Mouse (Mus musculus) monocyte, adult 2 months (primary cell): ENCODE measurements around the gene Kbtbd2.

Experiments
- DNase-seq, 2 experiments: peaks; one replicate each; pipeline ENCODE4 v3.0.0; 2022; ENCODE audit warnings: low spot score in 2 of 2, low read depth in 1 of 2

Gene Kbtbd2

DNA sequence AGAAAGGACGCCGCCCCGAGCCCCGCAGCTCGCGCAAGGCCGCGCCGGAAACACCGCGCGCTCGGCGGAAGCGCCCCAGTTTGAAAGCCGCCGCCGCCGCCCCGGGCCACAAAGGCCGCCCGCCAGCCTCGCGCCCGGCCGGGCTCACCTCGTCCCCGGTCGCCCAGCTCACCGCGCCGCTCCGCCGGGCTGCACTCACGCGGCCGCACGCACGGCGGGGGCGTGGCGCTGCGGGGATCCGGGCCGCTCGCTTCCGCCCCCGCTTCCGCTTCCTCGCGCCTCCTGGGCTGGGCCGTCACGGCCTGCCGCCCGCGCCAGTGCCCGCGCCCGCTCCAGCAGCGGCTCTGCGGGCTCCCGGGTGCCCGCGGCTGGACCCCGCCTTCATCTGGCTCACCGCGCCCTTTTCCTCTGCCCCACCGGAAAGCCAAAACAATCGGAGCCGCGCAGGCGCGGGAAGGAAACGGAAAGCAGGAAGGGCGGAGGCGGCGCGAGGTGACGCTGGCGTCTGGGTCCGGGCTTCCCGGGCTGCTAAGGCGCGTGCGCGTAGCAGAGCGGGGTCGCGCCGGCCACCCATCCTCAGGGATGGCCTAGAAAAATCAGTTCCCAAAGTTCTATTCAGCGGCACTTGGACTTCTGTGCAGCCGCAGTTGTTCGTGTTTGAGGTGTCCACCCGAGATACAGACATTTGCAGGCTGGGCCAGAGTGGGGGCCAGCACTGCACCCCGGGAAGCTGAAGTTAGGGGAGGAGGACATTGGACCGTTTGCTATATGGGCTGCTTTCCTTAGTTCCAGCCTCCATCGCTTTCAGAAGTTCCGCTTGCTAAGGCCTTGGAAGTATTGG lies at the start of gene Kbtbd2:
TSS of gene Kbtbd2 (minus strand) at position 503 of the 841 bp plus-strand sequence.
- peak; percentile 81 to 88 for DNase-seq

DNA sequence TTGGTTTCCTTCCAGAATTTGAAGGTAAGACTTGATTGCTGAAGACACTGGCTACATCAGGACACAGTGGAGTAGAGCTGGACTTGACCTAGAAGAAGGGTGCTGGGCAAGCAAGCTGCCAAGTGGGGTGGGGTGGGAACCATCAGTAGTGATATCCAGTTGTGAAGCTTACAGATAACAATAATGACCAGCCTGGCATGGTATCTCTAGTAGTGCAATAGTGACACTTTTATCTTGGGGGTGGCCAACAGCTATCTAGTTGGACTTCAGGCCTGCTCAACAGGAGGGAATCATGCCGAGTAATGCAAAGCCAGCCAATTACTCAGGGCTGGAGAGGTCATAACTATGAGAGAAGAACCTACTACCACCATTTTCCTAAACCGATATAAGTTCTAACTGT lies 46.8 kb upstream of the Kbtbd2 start:
- no peak for DNase-seq

DNA sequence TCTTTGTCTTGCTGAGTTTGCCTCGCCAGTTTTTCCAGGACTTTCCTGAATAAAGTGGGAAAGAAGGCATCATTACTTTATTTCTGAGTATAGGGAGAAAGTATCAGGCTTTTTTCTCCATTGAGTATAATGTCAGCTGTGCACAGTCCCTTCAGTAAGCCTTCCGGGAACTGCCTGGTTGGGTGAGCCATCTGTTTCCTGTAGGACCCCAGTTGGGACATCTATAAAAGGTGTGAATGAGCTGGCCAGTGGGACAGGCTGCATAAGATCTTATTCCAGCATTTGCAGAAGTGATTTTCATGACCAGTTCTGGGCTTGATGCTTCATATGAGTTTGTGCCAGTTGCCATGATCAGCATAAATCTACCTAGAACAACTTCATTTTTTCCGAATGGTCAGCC lies 45.6 kb upstream of the Kbtbd2 start:
- DNase-seq = no peak

DNA sequence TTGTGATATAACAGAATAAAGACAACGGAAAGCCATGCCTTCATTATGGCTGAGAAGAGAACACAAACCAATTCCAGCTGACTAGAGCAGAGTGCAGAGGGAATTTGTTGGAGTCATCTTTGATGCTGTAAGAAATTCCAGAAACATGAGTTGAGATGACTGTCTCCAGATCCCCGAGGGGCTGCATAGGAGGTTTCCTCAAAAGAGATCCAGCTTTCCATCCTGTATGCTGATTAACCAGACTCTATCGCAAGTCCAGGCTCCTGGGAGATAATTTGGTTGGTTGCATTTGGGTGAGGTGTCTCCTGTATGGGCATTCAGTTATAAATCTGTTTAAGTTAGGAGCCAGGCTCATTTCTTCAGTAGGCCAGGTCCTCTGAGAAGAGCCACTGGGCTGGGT lies 40.0 kb upstream of the Kbtbd2 start:
- DNase-seq = no peak

DNA sequence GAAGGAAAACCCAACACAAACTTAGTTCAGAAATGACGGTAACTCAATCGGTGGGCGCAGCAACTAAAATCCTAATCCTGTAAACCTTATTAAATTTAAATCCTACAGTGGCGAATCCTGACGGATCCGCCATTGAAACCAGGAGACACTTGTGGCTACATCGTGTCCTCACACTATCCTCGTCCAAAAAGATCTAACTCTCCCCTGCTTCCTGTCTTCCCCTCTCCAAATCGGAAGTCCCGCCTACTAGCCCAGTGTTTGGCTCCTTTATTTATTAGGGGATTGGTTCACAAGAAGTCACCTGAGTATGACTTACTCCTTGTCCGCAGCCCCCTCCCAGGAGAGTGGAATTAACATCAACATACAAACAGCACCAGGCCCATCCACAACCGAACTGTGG lies 39.6 kb upstream of the Kbtbd2 start:
- DNase-seq = no peak

DNA sequence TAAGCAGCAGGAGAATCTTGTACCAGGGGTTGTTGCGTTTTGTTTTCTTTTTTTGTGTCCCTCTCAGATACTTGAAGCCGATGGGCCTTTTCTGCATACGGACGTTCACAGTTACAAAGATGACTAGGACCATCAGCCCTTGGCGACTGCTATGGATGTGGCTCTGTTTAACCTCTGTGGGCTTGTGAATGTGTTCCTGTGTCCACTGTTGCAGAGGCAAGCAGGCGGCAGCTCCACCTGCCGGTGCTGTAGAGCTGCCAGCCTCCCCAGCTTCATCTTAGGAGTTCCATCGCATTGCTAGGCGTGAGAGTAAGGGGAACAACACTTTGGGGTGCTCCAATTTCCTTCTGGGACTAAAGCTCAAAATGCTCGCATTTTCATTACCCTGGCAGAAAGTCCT lies 37.9 kb upstream of the Kbtbd2 start:
- no peak for DNase-seq

DNA sequence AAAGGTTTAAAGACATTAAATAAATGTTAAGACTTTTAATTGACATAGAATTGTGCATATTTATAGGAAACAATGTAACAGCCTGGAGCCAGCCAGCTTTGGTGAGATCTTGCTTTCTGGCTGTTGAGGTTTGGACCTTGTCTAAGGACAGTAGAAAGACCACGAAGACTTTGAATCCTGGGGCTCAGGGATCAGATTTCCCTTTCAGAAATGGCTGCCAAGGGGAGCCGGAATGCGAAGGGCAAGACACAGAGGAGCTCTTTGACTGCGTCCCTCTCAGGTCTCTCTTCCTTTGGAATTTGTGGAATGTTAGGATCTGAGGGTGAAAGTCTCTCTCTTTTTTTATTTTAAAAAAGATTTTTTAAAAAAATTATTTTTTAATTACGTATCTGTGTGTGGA lies 37.2 kb upstream of the Kbtbd2 start:
- no peak for DNase-seq

DNA sequence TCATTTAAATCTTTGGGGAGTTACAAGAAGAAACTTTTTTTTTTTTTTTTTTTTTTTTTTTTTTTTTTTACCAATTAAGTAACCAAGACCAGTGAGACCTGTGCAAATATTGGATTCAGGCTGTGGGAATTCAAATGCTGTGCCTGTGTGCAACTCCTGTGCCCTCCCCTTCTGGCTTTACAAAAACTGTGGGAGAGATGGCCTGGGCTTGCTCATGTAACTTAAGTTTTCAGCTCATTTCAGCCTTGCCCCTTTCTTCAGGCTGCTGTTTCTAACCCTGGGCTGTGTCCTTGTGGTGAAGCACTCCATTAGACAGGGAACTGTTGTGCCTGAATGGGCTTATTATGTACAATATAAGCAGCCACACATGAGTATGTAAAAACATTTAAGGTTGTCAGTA lies 35.2 kb upstream of the Kbtbd2 start:
- no peak for DNase-seq

DNA sequence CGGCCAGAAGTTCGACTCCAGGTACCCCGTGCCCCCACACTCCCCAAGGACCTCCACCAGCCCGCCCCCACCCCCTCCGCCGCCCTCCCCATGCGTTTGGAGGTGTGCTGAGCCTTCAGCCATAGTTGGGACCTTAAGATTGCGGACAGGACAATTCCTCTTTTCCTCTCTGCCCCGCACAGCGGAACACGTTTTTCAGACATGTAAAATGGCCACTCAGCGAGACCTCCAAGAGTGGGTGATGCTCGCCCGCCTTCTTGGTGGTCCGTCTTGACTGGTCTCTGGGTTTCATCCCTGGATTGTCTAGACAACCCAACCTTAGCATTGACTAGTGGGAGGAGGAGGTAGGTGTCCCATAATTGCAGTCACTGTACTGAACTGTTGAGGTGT lies 34.8 kb upstream of the Kbtbd2 start:
- no peak for DNase-seq

DNA sequence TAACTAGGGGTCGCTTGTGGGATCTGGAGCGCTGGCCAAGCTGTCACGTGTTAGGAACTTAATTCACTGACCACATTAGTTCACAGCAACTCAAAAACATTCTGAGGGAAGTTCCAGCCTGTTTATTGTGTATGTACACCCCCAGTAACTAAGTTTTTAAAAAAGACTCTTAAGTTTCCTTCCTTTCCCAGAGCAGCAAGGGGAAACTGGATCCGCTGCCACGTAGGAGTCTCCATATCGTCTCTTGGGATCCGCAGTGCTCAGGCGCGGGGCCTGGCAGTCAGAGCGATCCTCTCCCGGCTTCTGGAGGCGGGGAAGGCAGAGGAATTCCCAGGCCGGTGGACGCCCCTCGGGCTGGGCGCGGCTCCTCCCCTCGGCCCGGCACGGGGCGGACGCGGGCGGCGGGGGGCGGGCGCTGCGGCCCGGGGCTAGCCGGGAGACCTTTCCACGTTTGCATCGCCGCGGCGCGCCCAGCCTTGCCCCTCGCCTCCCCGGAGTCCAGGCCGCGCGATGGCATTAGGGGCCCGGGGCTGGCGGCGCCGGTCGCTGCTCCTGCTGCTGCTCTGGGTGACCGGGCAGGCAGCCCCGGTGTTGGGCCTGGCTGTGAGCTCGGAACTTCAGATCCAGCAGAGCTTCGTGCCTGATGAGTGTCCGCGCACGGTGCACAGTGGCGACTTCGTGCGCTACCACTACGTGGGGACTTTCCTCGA lies 34.2 kb upstream of the Kbtbd2 start, which contains the start of gene Fkbp9:
TSS of gene Fkbp9 (plus strand) at position 363 of the 710 bp plus-strand sequence.
- no peak for DNase-seq

DNA sequence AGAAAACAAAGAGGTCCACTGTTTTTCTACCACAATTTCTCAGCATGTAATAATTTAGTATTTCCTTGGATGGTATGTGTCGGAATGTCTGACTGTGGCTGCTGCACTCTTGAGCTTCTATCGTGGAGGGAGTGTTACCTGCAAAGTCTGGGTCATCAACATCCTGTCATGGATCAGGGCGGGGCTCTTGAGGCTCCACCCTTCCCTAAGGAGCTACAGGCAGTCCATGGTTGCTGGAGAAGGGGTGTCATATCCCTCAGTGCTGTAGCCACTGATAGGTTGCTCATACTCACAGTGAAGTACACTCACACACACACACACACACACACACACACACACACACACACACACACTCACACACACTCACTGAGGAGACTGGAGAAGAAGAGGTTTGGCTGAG lies 28.0 kb upstream of the Kbtbd2 start:
- DNase-seq = no peak

DNA sequence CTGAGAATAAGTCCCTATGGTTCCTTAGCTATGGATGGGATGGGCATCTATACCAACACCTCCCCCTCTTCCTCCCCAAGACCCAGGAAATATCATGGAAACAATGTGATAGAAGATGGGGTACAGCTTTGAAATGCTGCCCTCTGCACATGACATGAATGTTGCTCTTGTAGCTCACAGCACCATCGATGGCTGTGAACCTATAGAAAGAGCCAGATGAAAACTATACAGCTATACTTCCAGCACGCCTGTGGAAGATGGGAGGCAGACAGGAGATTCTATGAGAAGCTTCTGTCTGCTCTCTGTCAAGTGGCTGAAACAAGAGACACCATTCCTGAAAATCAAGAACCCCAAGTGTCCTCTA lies 21.5 kb upstream of the Kbtbd2 start:
- no peak for DNase-seq

DNA sequence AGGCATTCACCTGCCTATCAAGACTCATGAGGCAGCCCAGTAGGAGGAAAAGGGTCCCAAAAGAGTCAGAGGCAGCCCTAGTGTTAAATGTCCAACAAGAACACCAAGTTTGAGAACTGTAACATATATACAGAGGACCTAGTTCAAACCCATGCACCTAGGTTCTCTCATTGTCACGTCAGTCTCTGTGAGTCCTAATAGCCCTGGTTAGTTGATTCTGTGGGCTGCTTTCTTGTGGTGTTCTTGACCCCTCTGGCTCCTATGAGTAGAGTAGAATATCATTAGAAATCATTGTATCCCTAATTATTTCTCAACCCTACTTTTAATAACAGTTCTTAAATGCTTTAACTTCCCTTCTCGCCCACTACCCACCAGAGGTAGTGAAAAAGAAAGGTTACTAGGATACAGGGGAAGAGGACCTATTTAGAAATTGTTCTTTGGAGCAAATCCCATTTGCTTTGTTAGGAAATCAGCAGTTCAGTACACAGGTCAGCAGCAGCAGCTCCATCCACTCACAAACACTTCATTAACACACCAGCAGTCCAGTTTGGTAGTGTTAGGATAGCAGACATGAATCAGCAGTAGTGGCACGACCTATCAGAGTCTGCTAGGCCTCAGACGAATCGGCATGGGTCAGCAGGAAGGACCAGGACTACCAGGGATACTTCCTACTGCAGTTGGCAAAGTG lies 21.0 kb upstream of the Kbtbd2 start:
- DNase-seq = no peak

DNA sequence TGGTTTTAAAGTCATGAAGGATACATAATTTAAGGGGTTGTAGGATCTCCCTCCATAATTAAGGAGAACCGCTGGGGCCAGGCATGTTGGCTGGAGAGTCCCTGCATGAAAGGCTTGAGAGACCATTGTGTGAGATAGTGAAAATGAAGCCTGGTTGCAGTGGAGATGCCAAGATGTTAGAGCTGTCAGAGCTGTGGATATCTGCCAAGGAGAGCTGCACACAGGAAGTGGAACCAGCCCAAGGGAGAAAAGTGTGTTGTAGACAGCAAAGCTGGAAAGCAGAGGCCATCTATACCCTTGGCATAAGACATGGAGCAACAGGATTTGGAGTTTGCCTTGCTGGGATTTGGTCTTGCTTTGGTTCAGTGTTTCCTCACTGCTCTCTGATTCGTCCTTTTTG lies 15.7 kb upstream of the Kbtbd2 start:
- DNase-seq = no peak

DNA sequence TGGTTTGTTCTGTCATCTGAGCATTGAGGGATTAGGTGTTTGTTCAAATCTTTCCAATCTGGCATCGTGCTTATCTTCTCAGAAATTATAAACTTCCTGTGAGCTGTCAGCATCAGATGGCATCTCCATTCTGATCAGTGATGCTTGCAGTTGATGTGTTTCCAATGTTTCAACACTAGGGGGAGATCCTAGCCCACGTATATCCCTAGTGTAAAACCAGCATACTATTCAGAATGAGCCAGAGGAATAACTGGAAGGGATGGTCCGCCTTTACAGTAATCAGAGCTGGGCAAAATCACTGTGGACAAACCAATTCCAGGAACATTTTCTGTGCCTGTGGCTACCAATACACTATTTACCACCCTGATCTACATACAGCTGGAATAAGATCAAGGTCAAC lies 11.0 kb upstream of the Kbtbd2 start:
- peak in 1 of 2 experiments; percentile 11 for DNase-seq

DNA sequence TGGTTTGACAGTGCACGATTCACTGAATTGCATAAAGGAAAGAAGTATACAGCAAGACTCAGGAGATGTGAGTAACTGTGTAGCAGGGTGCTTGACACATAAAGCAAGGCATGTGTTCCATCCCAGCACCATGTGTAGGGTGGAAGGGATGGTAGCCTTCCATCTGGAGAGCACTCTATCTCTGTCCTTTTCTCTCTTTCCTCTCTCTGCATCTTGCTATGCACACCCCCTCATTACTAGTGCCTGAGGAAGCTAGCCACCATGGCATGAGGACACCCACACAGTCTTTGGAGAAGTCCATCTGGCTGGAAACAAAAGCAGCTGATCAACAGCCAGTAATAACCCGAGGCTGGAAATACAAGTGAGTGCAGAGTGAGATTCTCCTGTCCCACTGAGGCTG lies 8.6 kb upstream of the Kbtbd2 start:
- no peak for DNase-seq

DNA sequence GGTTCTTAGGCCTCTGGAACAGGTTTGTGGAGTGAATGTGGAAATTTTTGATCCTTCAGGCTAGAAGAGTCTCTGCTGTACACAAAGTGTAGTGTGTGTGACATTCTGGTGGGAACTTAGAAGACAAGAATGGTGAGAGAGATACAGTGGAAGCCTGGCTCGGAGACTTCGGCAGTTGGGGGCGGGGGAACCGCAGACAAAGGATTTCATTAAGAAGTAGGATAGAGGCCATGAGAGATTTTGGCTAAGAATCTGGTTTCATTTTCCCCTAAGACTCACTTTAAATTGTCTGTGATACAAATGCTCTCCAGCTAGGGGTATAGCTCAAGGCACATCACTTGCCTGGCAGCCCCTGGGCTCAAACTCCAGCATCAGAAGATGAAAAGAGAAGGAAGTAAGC lies 7.4 kb upstream of the Kbtbd2 start:
- no peak for DNase-seq

DNA sequence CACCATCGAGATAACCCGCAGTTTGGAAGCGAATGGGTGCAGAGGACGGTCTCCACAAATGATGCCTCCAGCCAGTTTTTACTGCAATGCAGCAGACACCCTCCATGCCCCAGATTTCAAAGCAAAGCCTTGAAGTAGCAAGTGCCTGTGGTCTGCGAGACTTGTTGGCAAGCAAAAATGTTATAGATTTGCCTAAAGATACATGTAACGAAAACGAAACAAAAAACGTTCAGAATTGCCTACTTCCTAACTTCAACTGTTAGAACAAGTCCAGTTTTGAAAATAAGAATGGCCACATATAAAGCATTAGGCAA lies 496 bp upstream of the Kbtbd2 start:
- DNase-seq = peak in 1 of 2 experiments; percentile 2

DNA sequence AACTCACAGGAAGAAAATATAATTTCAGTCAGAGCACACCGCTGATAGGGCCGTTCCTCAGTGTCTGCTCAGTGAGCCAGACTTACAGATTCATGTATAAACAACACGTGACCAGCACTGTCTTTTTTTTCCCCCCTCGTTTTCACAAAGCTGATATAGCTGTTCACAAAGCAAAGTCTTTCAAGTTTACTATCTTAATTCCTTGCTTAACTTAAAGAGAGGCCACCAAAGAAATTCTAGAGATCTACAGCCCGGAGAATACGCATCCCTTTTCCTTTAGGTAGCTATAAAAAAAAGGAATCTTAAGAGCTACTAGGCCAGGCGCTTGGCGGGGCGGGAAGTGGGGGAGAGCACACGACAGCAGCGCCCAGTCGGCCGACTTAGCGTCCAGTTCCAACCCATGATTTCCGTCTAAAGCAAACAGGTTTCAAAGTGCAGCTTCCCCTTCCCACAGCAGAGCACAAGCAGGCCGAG lies 908 bp downstream of the Kbtbd2 start:
- DNase-seq = no peak

DNA sequence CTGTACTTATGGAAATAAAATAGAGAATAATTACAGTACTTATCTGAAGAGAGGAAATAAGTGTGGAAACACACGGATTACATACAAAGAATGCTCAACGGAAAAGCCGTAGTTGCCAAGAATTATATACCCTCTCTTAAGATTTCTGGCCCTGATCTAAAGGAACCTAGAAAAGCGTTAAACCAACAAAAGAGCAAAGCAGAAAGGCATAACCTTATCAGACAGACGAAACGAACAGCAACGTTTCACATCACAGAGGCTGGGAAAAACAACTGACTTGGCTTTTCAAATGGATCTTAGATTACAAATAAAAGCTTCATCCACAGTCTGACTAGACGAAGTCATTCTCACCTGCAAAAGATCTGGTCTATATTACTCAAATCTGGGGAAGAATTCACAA lies 1.4 kb downstream of the Kbtbd2 start:
- no peak for DNase-seq

DNA sequence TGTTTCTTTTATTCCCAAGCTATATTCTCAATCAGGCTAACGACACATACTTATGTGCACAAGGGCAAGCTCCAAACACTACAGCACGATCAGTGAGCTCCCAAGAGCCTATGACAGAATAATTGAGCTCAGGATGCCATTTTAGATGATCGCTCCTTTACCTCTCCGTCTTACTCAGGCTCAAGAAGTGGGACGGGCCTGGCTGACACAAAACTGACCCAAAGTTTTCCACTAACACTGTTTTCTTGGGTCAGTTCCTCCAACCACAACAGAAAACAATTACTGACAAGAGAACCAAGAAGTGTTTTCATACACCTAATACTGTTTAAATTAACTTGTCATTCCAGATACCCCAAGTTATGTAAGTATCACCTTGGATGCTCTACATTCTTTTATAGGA lies 2.8 kb downstream of the Kbtbd2 start:
- DNase-seq = no peak

DNA sequence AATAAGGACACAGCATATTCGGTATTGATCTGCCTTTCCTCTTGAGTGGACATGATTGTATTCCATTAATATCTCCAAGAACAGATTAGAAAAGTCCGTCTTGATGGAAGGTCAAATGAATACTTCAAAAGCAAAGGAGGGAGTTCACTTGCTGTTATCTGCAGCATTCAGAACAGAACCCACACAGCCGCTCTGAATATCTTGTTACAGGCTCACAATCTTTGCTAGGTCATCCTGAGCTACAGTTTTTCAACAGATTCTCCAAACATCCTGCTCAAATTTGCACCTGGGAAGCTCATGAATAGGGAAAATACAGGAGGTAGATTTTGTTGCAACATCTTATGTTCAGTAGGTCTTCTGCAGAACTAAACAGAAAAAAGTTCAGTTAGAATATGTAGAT lies 8.3 kb downstream of the Kbtbd2 start:
- no peak for DNase-seq
